17 mouse cellular contexts compared by ENCODE assay signal in the genomic region with DNA sequence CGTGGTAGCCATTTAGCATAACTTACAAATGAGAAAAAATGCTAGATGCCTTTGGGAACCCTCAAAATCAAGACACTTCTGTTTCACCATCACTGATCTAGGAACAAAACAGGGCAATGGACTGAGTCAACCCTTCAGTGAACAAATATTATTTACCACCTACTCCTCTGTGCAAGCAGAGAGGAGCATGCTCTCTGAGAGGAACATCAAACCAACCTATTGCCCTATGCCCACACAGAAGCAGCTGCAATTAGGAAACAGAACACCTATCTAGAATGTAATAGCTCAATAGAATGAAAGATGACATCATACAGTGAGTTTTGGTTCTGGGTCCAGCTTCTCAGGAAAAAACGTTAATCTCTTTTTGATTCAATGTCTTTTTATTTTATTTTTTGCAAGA.
"Had no signal": no experiment of that assay in that cellular context is flagged by ENCODE, and none has a peak within 500 bp of the region (broad histone marks: within the 10 kb centered on the region; RNA-seq: fewer than 3 reads in every experiment).

No protein-coding gene starts in this region.

- H3K36me3 ChIP-seq: midbrain, embryonic 10.5 days; midbrain, embryonic 12.5 days; neural tube, embryonic 13.5 days; neural tube, embryonic 15.5 days; stomach, embryonic 15.5 days had no signal

- H3K4me1 ChIP-seq: midbrain, embryonic 12.5 days; neural tube, embryonic 13.5 days; neural tube, embryonic 15.5 days; stomach, embryonic 15.5 days had no signal

- H3K9ac ChIP-seq: lung, embryonic 14.5 days; midbrain, embryonic 12.5 days; neural tube, embryonic 13.5 days; neural tube, embryonic 15.5 days; stomach, embryonic 15.5 days had no signal

- H3K27me3 ChIP-seq: midbrain, embryonic 12.5 days; neural tube, embryonic 13.5 days; neural tube, embryonic 15.5 days; stomach, embryonic 15.5 days had no signal

- H3K4me3 ChIP-seq: midbrain, embryonic 10.5 days; midbrain, embryonic 12.5 days; myocyte; neural tube, embryonic 13.5 days; neural tube, embryonic 15.5 days; stomach, embryonic 15.5 days had no signal

- H3K27ac ChIP-seq: midbrain, embryonic 10.5 days; midbrain, embryonic 12.5 days; neural tube, embryonic 13.5 days; neural tube, embryonic 15.5 days; stomach, embryonic 15.5 days; stomach, postnatal 0 days had no signal

- H3K9me3 ChIP-seq: midbrain, embryonic 10.5 days; midbrain, embryonic 12.5 days; neural tube, embryonic 13.5 days; neural tube, embryonic 15.5 days; stomach, embryonic 15.5 days had no signal

- H3K4me2 ChIP-seq: lung, embryonic 14.5 days; midbrain, embryonic 12.5 days; neural tube, embryonic 13.5 days; neural tube, embryonic 15.5 days; stomach, embryonic 15.5 days had no signal

- DNase-seq: lung, adult 18-20 months; lung, postnatal 10 days; lung, postnatal 4 days; midbrain, embryonic 14.5 days; right cerebral cortex, postnatal 14 days; thymus, adult 2 months; thymus, postnatal 25 days; thymus, postnatal 4 days had no signal

- ATAC-seq: midbrain, embryonic 16.5 days had no signal
